Mouse (Mus musculus) NIH3T3 (cell line): ENCODE results near the gene Aggf1.

ENCODE experiments used
- DNase-seq: peaks from one replicate; pipeline ENCODE4 v3.0.0-alpha.2; 2012; ENCODE audit warnings: low read depth

Gene Aggf1

DNA sequence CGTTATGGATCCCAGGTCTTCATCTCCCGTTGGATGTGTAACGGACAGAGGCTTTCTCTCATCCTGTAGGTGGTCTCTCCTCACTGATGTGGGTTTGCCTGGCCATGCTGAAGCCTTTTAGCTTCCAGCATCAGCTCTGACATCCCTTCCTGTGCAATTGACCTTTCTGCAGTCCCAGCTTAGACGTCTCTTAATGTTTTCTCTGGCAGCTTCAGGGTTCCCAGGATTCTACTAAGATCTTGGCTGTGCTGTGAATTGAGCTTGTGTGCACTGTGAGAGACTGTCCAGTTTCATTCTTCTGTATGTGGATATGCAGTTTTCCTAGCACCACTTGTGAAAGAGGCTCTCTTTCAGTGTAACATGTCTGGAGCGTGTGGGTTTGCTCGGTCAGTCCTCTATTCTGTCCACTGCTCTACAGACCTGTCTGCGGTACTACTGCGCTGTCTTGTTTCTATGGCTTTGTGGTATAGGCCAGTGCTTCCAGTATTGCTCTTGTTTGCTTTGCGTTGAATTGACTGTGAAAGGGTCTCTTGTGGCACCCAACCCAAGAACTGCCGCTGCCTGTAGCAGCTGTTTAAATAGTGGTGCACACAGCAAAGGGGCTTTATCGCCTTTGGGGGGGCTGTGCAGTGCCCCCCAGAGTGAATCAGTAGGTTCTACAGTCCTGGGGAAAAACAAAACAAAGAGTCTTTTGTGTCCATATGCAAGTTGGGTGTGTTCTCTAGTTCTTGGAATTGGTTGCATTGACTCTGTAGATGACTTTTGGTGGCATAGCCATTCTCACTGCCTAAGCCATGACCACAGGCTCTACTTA, 42.9 kb downstream of the Aggf1 start:
- no peak for DNase-seq

DNA sequence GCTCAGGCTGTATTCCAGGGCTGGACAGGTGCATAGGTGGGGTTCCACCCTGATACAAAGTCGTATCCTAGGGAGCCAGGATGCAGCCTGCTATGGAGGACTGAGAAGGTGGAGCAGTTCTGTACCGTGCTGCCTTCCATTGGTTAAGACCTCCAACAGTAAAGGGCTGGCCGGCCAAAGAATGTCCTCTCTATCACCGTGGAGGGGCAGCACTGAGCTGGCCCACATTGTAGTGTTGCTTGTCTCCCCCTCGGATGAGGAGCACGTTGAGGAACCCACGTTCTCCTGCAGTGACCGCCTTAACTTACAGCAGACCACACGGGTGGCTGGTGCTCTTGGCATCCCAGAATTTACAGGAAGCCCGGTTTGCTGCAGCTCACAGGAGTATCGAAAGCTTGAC, 44.6 kb downstream of the Aggf1 start:
- DNase-seq: no peak

DNA sequence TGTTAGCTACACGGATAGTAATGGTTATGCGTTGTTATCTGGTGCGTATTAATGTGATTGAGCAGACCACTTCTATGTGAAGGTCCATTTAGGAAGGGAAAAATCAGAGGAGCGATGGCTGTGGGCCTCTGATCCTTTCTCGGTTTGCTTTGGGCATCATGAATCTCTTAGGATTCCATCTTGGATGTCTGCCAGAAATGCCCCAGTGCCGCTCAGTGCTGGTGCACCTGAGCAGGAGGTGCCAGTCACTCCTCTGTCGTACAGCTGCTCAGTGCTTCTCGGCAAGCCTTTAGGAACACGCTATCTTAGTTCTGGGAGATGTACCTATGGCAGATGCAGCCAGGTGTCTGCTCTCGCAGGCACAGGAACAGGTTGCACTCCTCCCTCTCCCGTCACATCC, 46.4 kb downstream of the Aggf1 start:
- DNase-seq: no peak

DNA sequence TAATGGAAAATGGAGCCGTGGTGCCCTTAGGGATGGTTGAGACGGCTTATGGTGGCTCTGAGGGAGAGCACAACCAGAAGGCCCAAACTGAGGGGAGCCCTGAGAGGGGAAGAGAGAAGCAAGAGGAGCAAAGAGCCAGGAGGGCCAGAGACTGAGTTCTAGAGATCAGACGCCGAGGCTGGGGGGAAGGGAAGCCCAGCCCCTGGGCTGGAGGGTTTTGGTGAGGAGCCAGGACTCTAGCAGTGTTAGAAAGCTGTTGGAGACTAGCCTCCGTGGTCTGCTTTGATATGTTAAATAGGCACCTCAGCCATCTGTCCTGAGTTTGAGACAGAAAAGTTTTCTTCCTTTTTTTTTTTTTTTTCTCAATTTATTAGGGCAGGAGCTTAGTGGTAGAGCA, 47.8 kb downstream of the Aggf1 start:
- DNase-seq: peak; percentile 71

DNA sequence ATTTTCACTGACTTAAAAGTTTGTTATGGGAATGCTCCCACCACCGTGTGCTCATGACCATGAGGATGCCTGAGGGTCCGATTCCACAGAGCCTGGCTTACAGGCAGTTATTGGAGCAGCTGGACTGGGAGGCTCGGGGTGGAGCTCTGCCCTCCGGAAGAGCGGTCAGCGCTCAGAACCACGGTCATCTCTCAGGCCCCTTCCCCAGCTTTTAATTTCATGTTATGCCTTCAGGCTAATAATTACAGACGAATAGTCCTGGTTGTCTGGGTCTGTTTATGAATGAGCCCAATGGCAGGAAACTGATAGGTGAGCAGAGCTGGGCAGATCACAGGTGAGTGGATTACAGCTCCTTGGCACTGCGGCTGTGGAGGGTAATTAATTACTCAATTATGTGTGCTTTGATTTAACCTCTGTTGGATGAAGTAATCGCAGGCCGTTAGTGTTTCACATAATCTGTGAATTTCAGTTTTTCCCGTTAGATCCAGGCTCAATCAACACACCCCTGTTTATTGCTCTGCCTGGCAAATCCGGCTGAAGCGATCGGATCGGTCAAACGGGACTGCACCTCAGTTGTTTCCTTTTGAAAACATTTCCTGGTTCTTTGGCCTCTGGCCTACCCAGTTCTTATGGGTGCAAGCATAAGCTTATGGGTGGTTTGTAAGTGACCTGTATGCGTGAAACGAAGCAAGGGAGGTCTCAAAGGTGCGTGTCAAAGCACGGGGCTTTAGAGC, 48.4 kb downstream of the Aggf1 start:
- DNase-seq: peak; percentile 65

DNA sequence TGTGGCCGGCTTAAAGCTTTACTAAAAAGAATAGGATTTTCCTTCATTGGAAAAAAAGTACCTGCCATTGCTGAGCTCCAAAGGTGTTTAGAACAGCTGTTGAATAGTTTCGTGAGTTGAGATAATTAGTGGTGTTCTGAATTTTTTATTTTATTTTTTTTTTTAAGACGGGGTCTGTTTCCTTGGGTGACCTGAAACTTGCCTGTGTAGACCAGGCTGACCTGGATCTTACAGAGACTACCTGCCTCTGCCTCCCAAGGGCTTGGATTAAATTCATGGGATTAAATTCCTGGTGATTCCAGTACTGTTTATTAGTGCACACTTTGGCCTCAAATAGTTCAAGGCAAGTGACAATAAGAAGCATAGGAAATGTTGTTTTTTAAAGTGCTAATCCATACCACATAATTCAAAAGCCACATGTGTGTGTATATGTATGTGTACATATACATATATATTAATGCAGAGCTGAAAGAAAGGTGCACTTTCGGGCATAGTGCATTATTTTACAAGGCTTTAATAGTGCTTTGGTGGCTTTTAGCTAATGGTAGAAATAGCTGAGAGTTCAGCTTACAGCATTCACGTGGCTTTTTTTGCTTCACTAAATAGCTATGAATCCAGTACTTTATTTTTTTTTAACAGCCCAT, 49.1 kb downstream of the Aggf1 start:
- DNase-seq: no peak

DNA sequence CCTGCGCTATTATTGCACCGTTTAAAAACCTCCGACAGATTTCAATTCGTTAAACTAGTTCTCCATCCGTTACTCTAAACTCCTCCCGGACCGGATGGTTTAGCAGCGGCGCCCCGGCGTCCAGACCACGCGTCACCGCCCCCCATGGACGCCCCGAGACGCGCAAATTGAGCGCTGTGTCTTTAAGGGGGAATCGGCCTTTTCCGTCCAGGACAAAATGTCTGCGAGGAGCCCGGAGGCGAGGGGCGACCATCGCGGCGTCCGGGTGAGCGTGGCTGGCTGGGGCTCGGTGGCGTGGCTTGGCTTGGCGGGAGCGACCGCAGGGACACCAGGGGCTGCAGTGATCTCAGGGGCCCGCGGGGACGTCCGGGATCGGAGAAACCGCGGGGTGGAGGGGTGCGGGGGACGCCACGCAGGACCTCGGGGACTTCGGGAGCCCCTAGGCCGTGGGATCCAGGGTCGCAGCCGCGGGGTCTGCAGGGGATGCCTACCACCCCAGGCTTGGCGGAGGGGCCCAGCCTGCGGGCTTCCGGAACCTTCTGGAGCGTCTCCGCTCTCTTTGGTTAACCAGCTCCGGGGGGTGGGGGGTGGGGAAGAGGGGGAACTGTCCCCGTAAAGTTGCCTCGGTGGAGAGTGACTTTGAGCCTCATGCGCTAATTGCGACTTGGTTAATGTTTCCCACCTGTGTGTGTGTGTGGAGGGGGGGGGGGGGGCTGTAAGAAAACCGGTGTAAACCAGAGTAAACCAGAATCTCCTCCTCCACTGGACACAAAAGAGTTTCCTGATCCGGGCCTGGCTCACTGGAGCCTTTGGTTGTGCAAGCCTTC, 49.9 kb downstream of the Aggf1 start:
- DNase-seq: peak; percentile 90

DNA sequence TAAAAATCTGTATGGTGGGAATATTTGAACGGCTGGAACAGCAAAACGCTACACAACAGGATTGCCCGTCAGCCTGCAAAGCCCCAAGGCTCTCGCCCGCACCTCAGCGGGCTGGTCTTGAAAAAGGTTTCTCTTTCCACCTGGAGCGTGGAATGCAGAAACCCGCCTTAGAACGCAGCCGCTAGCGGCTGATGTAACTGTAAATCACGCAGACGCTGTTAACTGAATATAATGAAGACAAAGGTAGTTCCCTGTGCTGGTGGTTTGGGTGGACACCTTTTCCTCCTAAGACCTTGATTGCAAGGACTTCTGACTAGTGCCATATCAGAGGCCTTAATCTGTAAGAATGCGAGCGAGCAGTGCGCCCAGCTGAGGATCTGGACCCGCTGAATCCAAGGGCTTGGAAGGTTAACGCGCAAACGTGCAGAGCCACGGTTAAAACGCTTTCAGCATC, 50.5 kb downstream of the Aggf1 start:
- no peak for DNase-seq

DNA sequence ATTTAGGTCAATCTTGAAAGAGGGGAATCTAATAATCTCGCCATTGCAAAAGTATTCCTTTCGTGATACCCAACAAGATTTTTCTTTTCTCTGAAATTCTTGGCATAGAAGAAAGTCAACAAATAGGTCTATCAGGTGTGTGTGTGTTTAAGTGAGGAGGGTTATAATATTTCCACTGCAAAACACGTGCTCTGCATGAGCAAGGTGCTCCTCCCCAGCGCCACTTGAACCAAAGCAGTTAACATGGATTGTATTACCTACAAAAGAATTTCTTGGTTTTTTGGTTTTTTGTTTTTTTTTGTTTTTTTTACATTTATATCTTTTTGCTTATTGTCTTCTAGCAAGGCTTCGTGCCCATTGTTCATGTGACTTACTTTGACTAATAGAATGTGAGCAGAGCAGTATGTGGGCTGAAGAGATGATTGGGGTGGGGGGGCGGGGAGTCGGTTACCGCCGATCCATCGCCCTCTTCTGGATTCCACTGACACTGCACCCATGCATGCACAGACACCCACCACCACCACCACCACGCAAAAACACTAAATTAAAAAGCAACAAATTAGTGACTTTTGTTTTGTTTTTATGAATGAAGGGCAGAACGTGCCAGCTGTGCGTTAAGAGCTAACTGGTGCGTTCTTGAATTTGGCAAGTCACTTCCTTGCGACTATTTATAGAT, 51.1 kb downstream of the Aggf1 start:
- peak; percentile 83 for DNase-seq

DNA sequence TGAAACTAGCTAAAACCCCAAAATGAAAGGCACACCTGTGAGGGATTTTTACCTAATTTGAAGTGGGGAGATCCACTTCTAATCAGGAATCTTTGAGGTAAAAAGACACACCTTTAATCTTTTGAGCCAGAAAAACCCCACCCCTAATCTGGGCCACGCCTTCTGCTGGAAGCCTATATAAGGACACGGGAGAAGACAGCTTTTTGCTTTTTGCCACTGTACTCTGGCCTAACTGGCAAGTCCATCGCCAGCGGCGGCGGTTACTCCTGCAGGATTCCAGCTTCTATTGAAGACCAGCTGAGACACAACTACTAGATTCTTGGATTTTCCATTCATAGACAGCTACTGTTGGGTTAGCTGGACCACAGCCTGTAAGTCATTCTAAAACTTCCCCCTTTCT, 51.8 kb downstream of the Aggf1 start, which contains the start of gene Zbed3:
Zbed3 (plus strand) TSS at position 213 of the 400 bp plus-strand sequence.
- no peak for DNase-seq

DNA sequence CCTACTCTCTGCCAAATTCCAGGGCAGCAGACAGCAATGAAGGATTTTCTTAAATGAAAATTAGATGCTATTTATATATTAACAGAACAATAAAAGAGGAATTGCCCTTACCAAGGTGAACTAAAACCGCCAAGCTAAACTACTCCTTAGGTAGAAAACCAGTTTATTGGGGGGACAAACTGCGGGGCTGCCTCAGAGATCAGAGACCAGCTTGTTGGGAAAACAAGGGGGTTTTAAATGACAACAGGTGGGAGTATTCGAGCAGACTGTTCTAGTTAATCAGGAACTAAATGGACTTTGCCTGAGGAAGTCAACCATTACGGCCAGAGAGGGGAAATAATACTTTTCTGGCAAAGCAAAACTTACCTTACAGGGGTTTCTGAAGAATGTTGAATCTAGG, 54.7 kb downstream of the Aggf1 start:
- no peak for DNase-seq

DNA sequence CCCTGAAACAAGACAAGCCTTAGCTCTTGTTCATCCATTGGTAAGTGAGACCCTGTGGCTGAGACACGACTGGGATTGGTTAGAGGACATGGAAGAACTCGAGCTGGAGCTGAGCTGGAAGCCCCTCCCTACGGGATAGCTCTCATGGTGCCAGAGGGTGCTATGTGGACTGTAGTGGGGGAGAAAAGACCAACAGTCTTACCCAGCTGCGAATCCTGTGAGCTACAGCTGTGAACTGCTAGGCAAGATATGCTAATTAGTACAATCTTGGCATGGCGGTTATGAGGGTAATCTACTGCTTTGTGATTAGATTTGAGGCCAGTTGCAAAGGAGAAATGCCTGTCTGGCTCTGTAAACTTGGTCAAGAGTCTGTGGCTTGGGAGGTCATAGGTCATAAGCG, 56.0 kb downstream of the Aggf1 start:
- no peak for DNase-seq

DNA sequence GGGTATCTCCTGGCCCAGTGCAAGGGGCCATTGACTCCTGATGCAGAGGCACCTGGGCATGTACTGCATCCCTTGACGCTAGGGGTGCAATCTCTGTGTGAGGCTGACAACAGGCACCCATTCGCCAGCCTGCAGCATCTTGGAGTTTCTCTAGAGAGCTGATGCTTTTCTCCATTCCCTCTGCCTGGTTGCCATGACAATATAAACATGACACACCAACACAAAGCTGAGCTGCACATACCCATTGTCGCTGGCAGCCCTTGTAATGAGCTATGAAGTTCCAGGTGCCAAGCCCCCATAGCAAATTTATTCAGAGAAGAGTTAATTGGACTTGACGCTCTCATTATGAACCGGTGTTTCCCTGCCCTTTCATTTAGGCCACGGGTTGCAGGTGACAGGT, 63.1 kb downstream of the Aggf1 start:
- DNase-seq: no peak

DNA sequence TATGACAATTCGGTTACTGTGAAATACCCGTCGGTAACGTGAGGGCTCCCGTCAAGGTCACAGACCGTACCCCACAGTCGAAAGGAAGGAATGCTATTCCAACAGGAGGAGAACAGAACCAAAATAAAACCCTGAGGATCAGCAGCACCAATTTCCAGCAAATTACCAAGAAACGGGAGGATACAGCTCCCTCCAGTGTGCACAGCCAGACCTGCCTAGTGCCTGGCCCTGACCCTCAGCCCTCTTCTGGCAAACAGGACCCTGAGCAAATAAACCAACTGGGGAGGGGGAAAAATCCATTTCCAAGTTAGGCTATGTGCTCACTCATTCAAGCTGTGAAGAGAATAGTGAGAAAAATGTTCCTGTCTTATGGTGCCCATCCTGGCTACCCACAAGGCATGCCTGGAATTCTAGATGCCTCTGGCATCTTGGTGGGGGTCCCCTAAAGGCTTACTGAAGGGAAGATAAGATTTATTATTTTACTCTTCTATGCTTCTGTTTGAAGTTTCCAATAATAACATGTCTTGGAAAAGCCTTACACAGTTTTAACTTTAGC, 68.0 kb downstream of the Aggf1 start:
- no peak for DNase-seq

DNA sequence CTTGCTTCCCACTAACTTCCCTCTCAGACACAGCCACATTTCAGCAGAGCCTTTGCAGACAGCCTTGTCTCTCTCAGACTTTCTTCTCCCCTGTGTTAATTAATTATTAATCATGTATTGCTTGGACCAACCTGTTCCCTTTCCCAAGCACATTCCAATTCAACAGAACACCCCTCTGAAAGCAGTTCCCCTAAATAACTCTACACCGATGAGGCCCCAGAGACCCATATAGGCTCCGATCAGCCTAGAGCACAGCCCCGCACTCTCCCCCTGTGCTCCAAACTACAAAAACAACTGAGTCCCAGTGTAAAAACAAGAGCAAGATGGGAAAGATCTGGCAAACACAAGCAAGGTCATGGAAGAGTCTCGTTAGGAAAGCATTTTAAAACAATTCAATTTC, 68.6 kb downstream of the Aggf1 start:
- no peak for DNase-seq
